Mouse (Mus musculus) lung, embryonic 16.5 days (tissue): ENCODE results near the gene Emc10. TPM values are rescaled to one million over a fixed set of nuclear protein-coding genes. Genes with fewer than 3 reads are reported as not detected.

ENCODE experiments used
- ATAC-seq: fragments of 200-750 bp; cut with Nextera tagmentation; 2 replicates; pipeline ENCODE4 v1.8.0; 2017; ENCODE audit warnings: low read depth, mild to moderate bottlenecking, moderate library complexity
- H3K27ac ChIP-seq: fragments of 300-500 bp; sonication (generic); 2 replicates; pipeline ENCODE4 v1.5.1; 2014; ENCODE audit warnings: mild to moderate bottlenecking, control low read depth, low read length
- H3K27me3 ChIP-seq: fragments of 300-500 bp; sonication (generic); 2 replicates; pipeline ENCODE4 v1.6.1; 2014; ENCODE audit warnings: low read depth, low read length, mixed read lengths; ENCODE audit not compliant: control insufficient read depth, insufficient read depth
- H3K36me3 ChIP-seq: fragments of 300-500 bp; sonication (generic); 2 replicates; pipeline ENCODE4 v1.6.1; 2014; ENCODE audit warnings: low read length; ENCODE audit not compliant: control insufficient read depth, insufficient read depth
- H3K4me1 ChIP-seq: fragments of 300-500 bp; sonication (generic); replicated peaks from 2 replicates; pipeline ENCODE4 v1.6.1; 2014; ENCODE audit warnings: low read length, mixed read lengths; ENCODE audit not compliant: control insufficient read depth, insufficient read depth
- H3K4me2 ChIP-seq: fragments of 300-500 bp; sonication (generic); 2 replicates; pipeline ENCODE4 v1.6.1; 2014; ENCODE audit warnings: low read depth, low read length, control low read depth
- H3K4me3 ChIP-seq: fragments of 300-500 bp; sonication (generic); 2 replicates; pipeline ENCODE4 v1.5.1; 2014; ENCODE audit warnings: mild to moderate bottlenecking, low read length, control low read depth
- H3K9ac ChIP-seq: fragments of 300-500 bp; sonication (generic); 2 replicates; pipeline ENCODE4 v1.6.1; 2014; ENCODE audit warnings: low read length, control low read depth
- H3K9me3 ChIP-seq: fragments of 300-500 bp; sonication (generic); 2 replicates; pipeline ENCODE4 v1.6.1; 2016; ENCODE audit warnings: low read length; ENCODE audit not compliant: control insufficient read depth
- WGBS: fragments of 180-500 bp; shearing (Covaris S2); extraction: QIAGEN DNeasy Blood & Tissue Kit; methylation state at CpG from one replicate; pipeline ENCODE4 v1.1.7; 2014; 5-methylcytosine and 5-hydroxymethylcytosine counted together
- polyA plus RNA-seq: library from polyadenylated mRNA; unstranded; fragments of >200 nt; fragmentation: Nextera tagmentation; extraction: Ambion mirVana; gene quantifications from 2 replicates; pipeline ENCODE4 v1.2.1, GENCODE M21; 2015

Gene Emc10
- polyA plus RNA-seq, 1 experiment from 2014 or later, result 94.0 TPM

- ATAC-seq, result no peak
- Histone ChIP-seq H3K9ac (no peak overlapping the region), H3K27me3 (no peaks in the 10 kb centered on the region), H3K36me3 (peaks cover 45% of the 10 kb centered on the region), H3K4me2 (no peak overlapping the region), H3K4me1 (no peaks in the 10 kb centered on the region), H3K27ac (no peak overlapping the region), H3K9me3 (no peaks in the 10 kb centered on the region), H3K4me3 (no peak overlapping the region)
- 82% methylated on average over 19 of the region's 19 CpGs for WGBS
These were observed 38.5 kb upstream of the Emc10 start for GRCm38 (mm10) chr7:44534656-44535441.

DNA sequence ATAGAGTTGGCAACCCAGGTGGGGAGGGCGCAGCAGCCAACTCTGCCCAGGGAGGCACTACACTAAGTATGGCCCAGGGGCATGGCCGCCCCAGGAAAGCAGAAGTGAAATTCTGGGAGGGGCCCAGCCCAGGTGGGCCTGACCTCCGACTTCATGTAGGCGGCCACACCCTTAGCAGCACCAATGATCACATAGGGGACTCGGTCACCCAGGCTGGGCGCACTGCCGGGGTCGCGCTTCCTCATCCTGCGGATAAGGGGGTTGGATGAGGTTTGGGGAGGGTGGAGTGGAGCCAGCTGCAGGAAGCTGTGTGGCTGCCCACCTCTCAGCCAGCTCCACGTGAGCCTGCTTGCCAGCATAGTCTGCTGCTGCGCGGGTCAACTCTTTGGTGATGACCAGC, 37.9 kb upstream of the Emc10 start:
- no peaks in the 10 kb centered on the region for H3K9me3 ChIP-seq
- H3K4me1 ChIP-seq, result no peaks in the 10 kb centered on the region
- ATAC-seq, result no peak
- no peak overlapping the region for H3K9ac ChIP-seq
- WGBS, result 86% methylated on average over 13 of the region's 13 CpGs
- H3K4me2 ChIP-seq, result no peak overlapping the region
- H3K27ac ChIP-seq, result no peak overlapping the region
- H3K4me3 ChIP-seq, result no peak overlapping the region
- peaks cover 40% of the 10 kb centered on the region for H3K36me3 ChIP-seq
- no peaks in the 10 kb centered on the region for H3K27me3 ChIP-seq

DNA sequence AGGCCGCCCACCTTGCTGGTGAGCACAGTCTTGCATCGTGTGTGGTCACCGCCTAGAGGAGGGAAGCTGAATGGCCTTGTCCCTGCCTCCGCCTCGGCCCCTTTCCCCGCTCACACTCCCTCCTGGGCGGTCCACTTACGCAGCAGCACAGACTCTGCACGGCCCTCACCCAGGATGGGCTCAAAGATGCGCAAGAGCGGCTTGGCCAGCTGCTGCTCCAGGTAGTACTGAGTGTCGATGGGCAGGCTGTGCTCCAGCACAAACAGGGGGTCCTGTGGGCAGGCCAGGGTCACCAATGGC, 37.4 kb upstream of the Emc10 start:
- Histone ChIP-seq H3K27me3 (peaks cover under 1% of the 10 kb centered on the region; the same call in 1 of the 2 replicates), H3K4me3 (no peak overlapping the region), H3K27ac (no peak overlapping the region), H3K4me1 (no peaks in the 10 kb centered on the region), H3K9ac (no peak overlapping the region), H3K4me2 (no peak overlapping the region), H3K9me3 (no peaks in the 10 kb centered on the region), H3K36me3 (peaks cover 36% of the 10 kb centered on the region)
- 78% methylated on average over 12 of the region's 12 CpGs for WGBS
- ATAC-seq, result no peak

DNA sequence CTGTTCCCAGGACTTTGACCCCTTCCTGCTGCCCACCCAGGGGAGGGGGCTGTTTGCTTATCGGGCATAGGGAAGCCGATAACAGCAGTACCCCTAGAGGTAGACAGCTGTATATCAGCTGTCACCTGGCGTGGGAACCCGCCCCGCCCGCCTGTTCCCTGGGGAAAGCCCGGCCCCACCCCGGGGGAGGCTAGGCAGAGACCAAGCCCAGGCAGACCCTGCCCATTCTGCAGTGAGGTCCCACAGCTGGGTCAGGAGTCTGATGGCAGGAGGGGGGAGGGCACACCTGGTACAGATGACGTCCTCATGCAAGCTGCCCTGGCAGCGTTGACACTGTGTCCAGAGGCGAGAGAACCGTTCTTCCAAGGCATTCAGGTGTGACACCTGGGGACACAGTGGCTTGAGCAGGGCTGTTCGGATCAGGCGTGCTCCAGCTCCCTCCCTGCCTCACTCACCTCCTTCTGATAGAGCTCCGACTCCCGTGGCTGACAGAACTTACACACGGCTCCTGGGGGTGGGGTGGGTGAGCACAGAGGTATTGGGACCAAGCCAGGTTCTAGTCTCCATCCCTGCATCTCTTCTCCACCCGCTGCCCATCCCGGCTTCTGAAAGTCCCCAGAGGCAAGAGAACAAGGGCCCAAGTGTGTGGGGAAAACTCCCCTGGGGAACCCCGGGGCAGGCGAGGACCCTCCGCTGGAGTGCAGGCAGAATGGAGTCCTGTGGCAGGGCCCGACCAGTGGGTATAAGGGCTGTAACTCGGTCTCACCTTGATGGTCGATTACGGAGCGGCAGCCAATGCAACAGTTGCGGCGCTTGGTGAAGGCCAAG, 36.8 kb upstream of the Emc10 start:
- Histone ChIP-seq H3K4me2 (no peak overlapping the region), H3K36me3 (peaks cover 31% of the 10 kb centered on the region), H3K9me3 (no peaks in the 10 kb centered on the region), H3K4me1 (no peaks in the 10 kb centered on the region), H3K9ac (no peak overlapping the region), H3K27ac (no peak overlapping the region), H3K4me3 (no peak overlapping the region), H3K27me3 (peaks cover 3% of the 10 kb centered on the region; the same call in 1 of the 2 replicates)
- 81% methylated on average over 29 of the region's 29 CpGs for WGBS
- no peak for ATAC-seq

DNA sequence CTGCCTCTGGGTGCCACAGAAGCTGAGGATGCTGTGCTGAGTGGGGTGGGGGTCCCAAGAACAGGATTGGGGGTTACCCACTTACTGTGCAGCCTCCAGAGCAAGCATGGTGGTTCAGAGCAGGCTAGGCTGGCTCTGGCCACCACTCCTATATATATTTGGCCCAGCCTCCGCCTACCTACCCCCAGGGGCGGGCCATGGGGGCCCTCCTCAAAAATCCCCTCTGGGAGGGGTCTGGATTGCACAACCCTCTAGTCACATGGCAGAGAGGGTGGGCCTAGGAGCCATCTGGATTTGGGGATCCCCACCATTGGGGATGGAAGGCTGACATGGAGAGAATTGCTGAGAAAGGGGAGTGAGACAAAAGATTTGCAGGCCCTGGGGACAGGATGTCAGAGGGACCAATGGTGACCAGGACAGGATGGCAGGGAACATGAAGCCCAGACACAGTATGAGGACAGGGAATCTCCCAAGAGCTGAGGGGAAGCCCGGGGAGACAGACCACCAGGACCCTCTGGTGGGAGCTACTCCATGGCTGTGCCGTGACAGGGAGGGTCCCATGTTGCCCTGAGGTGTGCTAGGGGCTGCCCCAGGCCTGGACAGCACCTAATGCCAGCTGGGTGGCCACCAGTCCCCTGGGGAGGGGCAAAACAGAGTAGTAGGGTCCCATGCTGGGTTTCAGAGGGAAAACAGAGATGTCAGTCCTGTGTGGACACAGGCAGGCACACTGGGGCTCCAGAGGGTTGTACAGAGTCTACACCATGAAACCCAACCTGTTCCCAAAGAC, 35.8 kb upstream of the Emc10 start, which contains the start of gene Spib:
Gene Spib (minus strand): TSS at position 126 of the 787 bp plus-strand sequence.
- peaks cover 23% of the 10 kb centered on the region for H3K36me3 ChIP-seq
- peaks cover 5% of the 10 kb centered on the region; the same call in 1 of the 2 replicates for H3K4me1 ChIP-seq
- H3K4me3 ChIP-seq, result no peak within 1 kb of the TSS
- H3K27ac ChIP-seq, result no peak within 1 kb of the TSS
- H3K27me3 ChIP-seq, result peaks cover 3% of the 10 kb centered on the region; the same call in 1 of the 2 replicates
- no peak within 1 kb of the TSS for H3K4me2 ChIP-seq
- no peak for ATAC-seq
- 73% methylated on average over 4 of the region's 4 CpGs for WGBS
- H3K9me3 ChIP-seq, result no peaks in the 10 kb centered on the region
- H3K9ac ChIP-seq, result no peak within 1 kb of the TSS

DNA sequence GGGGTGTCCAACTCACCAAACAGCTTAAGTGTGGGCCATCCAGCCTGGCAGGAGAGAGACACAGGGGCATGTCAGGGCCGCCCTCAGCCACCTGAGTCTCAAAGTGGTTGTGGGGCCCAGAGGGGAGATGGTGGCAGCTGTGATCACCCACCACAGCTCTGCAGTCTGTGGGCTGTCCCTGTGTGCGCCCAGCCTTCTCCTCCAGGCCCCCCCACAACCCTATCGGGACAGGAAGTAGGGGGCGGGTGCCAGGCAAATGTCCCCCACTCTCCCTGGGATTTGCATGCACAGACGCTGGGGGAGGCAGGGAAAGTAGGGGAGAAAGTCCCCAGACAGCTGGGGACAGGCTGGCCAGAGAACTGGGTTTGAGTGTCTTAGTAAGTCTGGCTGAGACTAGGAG, 34.9 kb upstream of the Emc10 start:
- Histone ChIP-seq H3K4me2 (no peak overlapping the region), H3K27ac (no peak overlapping the region), H3K9ac (no peak overlapping the region), H3K9me3 (no peaks in the 10 kb centered on the region), H3K36me3 (peaks cover 15% of the 10 kb centered on the region), H3K4me3 (no peak overlapping the region), H3K4me1 (peaks cover 5% of the 10 kb centered on the region; the same call in 1 of the 2 replicates), H3K27me3 (peaks cover 3% of the 10 kb centered on the region; the same call in 1 of the 2 replicates)
- 19% methylated on average over 5 of the region's 5 CpGs for WGBS
- ATAC-seq, result no peak

GRCm38 (mm10) chr7:44530507-44530906, 34.2 kb upstream of the Emc10 start:
- Histone ChIP-seq H3K27ac (no peak overlapping the region), H3K4me1 (peaks cover 8% of the 10 kb centered on the region; the same call in 1 of the 2 replicates), H3K36me3 (peaks cover 12% of the 10 kb centered on the region), H3K9me3 (no peaks in the 10 kb centered on the region), H3K4me3 (no peak overlapping the region), H3K4me2 (no peak overlapping the region), H3K9ac (no peak overlapping the region), H3K27me3 (peaks cover 3% of the 10 kb centered on the region; the same call in 1 of the 2 replicates)
- WGBS, result 70% methylated on average over 3 of the region's 3 CpGs
- ATAC-seq, result no peak

DNA sequence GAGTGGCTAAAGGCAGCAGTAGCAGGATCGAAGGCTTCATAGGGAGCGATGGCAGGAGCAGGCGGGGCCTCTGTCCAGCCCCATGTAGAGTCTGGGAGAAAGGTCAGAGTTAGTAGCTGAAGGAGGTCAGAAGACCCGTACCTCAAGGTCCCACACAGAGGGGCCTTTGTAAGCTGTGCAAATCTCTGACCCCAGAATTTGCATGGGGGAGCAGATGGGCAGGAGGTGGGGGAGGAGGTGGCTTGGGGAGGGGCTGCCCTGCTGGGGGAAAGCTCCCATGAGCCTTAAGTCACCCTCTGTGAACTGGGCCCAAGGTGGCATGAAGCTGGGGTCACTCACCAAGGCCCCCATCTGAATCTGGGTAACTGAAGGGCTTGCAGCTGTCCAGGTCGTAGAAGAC, 33.2 kb upstream of the Emc10 start:
- no peak for ATAC-seq
- Histone ChIP-seq H3K36me3 (peaks cover 4% of the 10 kb centered on the region), H3K9me3 (no peaks in the 10 kb centered on the region), H3K9ac (no peak overlapping the region), H3K4me1 (peaks cover 16% of the 10 kb centered on the region; the same call in 1 of the 2 replicates), H3K4me3 (no peak overlapping the region), H3K27ac (no peak overlapping the region), H3K27me3 (peaks cover 6% of the 10 kb centered on the region; the same call in 1 of the 2 replicates), H3K4me2 (no peak overlapping the region)
- 49% methylated on average over 5 of the region's 5 CpGs for WGBS
